Mouse (Mus musculus): ENCODE measurements at regions not wholly inside any gene's neighbourhood (a gene's known extent, or its start where the extent isn't known, plus 50 kb on each side); places are given as distances from the start of the nearest gene placed in this dataset.

DNA sequence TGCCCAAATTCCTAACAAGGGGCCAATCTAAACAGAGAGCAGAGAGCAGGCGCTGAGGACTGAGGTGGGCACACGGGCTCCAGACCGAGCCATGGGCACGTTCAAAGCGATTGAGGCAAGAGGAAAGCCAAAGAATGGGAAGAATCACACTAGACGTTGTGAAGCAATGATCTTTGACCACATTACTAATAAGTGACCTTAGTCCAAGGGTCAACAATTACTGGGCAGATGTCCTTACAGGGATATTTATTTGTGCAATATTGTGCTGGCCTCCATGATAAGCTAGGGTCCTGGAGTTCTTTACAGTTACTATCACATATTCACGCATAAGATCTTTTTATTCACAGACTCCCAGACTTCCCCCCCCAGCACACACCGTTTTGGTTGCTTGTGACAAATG lies 400.9 kb upstream of the Jarid2 start:
- Histone ChIP-seq H3K4me1 (peaks cover 6% of the 10 kb centered on the region; the same call in 1 of the 2 replicates), H3K27ac (replicated peaks) (no peak overlapping the region), H3K4me3 (no peak overlapping the region), H3K9me3 (no peaks in the 10 kb centered on the region), H3K9ac (replicated peaks) (no peak overlapping the region), H3K4me2 (replicated peaks) (no peak overlapping the region), H3K27me3 (peaks cover 10% of the 10 kb centered on the region; the same call in 1 of the 2 replicates), H3K36me3 (no peaks in the 10 kb centered on the region)
- WGBS, result 92% methylated on average over 8 of the region's 8 CpGs
- no peak for ATAC-seq (ENCODE audit: low FRiP score, low read depth)

DNA sequence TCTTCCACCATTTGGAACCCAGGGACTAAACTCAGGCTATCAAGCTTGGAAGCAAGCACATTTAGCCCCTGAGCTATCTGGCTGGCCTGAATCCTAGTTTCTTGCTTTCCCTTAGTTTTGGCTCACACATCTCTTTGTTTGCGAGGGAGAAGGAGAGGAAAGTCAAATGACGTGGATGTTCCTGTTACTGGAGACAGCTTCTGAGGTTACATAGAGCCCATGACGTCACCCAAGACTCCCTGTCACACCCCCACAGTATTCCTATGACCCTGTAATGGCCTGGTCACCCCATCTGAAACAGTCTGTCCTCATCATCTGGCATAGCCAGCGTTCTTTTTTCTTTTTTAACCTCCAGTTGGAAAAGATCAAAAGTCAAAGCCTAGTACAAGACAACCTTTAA lies 400.1 kb upstream of the Jarid2 start:
- Histone ChIP-seq H3K4me2 (replicated peaks) (no peak overlapping the region), H3K4me3 (no peak overlapping the region), H3K9ac (replicated peaks) (no peak overlapping the region), H3K9me3 (no peaks in the 10 kb centered on the region), H3K27ac (replicated peaks) (no peak overlapping the region), H3K4me1 (peaks cover 6% of the 10 kb centered on the region; the same call in 1 of the 2 replicates), H3K27me3 (peaks cover 10% of the 10 kb centered on the region; the same call in 1 of the 2 replicates), H3K36me3 (no peaks in the 10 kb centered on the region)
- WGBS, result 85% methylated on average over 4 of the region's 4 CpGs
- ATAC-seq (ENCODE audit: low FRiP score, low read depth), result no peak

DNA sequence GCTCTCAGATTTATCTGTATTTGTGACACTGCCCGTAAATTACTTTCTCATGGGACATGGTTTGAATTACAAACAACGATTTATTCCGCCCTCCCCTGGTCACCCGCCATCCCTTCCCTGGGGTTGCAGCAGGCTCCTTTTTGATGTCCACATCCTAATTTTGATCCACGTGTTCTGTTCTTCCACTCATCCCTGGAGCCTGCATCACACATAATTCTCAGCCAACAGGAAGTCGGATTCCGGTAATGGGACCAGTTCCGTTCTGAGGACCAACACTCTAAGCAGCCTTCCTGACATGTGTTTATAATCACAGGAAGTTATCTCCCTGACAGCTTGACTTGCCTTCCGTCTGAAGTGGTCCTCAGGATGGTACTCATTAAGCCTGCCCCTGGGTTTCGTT lies 399.6 kb upstream of the Jarid2 start:
- Histone ChIP-seq H3K36me3 (no peaks in the 10 kb centered on the region), H3K27ac (replicated peaks) (no peak overlapping the region), H3K4me1 (peaks cover 6% of the 10 kb centered on the region; the same call in 1 of the 2 replicates), H3K27me3 (peaks cover 15% of the 10 kb centered on the region; the same call in 1 of the 2 replicates), H3K4me2 (replicated peaks) (no peak overlapping the region), H3K9me3 (no peaks in the 10 kb centered on the region), H3K4me3 (no peak overlapping the region), H3K9ac (replicated peaks) (no peak overlapping the region)
- WGBS, result 77% methylated on average over 10 of the region's 10 CpGs
- no peak for ATAC-seq (ENCODE audit: low FRiP score, low read depth)

DNA sequence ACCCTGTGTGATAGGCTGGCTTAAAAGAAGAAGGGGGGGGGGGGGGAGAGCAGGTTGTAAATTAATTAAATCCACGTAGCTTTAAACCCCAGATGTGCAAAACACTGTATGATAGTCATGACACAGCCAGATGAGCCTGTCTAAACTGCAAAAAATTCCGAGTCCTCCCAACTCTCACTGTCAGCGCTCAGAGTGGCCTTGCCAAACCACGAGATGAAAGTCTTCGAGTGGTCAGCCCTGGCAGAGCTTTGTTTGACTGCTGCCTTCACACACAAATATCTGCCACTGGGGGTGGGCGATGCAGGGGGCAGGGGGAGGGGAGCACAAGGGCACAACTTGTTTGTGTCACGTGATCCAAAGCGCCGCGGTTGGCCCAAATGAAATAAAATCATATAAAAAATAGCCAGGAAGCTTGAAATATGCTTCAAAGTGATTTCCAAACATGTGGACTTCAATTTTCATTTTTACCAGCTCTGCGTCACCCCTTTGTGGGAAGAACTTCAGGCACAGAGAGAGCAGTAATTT lies 396.5 kb upstream of the Jarid2 start:
- WGBS, result 64% methylated on average over 11 of the region's 11 CpGs
- Histone ChIP-seq H3K36me3 (no peaks in the 10 kb centered on the region), H3K9me3 (peaks cover 3% of the 10 kb centered on the region; the same call in 1 of the 2 replicates), H3K4me1 (peaks cover 6% of the 10 kb centered on the region; the same call in 1 of the 2 replicates), H3K4me2 (replicated peaks) (no peak overlapping the region), H3K27ac (replicated peaks) (no peak overlapping the region), H3K4me3 (no peak overlapping the region), H3K9ac (replicated peaks) (no peak overlapping the region), H3K27me3 (peaks cover 16% of the 10 kb centered on the region; the same call in 1 of the 2 replicates)
- no peak for ATAC-seq (ENCODE audit: low FRiP score, low read depth)

DNA sequence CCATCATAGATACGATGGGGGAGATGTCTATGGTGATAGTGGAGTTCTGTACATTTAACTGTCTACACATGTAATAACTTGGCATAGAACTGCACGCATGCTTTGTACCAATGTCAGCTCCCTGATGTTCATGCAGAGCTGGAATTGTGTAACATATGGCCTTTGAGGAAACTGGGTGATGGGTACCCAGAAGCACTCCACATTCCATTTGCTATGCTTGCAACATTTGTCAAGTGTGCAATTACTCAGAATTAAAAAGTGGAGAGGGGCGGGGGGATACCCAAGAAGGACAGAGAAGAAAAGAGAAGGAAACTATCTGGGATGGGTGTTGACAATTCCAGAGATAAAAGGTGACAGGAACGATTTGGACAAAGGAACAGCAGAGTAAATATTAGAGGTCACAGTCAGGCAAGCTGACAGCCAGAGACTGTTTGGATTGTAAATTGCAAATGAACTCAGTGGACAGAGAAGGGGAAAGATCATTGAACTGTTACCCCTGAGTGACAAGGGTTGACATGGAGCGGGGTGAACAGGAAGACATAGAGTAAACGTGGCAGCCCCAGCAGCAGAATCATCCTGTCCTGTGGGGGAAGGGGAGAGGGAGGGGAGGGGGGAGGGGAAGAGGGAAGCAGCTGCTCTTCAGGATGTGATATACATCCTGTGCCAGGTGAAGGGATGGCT lies 390.1 kb upstream of the Jarid2 start:
- H3K27ac ChIP-seq (replicated peaks), result no peak overlapping the region
- H3K36me3 ChIP-seq, result no peaks in the 10 kb centered on the region
- ATAC-seq (ENCODE audit: low FRiP score, low read depth), result no peak
- peaks cover 3% of the 10 kb centered on the region; the same call in 1 of the 2 replicates for H3K9me3 ChIP-seq
- WGBS, result 59% methylated on average over 6 of the region's 6 CpGs
- H3K4me2 ChIP-seq (replicated peaks), result no peak overlapping the region
- H3K27me3 ChIP-seq, result peaks cover 19% of the 10 kb centered on the region; the same call in 1 of the 2 replicates
- H3K9ac ChIP-seq (replicated peaks), result no peak overlapping the region
- no peak overlapping the region for H3K4me3 ChIP-seq
- H3K4me1 ChIP-seq, result no peaks in the 10 kb centered on the region

DNA sequence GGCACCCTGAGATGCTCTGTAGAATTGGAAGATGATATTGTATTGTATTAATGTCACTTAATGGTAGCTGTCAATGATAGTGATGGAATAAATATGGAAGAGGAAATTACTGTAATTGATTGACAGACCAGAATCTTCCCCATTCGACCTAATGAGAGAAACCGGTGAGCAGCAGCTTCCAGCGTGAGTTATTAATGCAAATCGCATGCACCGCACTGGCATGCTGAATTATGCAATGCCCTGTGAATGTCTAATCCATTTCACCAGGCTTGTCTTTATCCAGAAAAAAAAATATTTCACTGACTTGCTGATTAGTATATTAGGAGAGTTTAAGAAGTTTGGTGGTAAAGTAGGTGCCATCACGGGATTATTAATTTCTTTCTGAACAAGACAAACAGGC lies 384.2 kb upstream of the Jarid2 start:
- H3K27me3 ChIP-seq, result peaks cover 8% of the 10 kb centered on the region; the same call in 1 of the 2 replicates

DNA sequence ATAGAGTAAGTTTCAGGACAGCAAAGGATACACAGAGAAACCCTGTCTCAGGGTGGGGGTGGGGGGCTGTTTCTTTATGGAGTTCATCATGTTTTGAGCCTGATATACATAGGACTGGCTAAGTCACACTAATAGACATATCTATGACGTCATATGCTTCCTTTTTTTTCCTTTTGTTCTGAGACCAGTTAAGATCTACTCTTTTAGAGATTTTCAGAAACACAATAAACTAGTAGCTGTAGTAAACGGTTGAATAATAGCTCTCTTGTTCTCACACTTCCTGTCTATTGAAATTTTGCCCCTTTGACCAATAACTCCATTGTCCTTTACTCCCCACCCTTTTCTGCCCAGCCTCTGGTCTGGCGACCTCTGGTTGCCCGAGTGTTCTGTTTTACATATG lies 382.6 kb upstream of the Jarid2 start:
- WGBS, result 62% methylated on average over 4 of the region's 4 CpGs
- Histone ChIP-seq H3K4me1 (no peaks in the 10 kb centered on the region; the same call in 1 of the 2 replicates), H3K36me3 (no peaks in the 10 kb centered on the region), H3K9me3 (no peaks in the 10 kb centered on the region), H3K27ac (replicated peaks) (no peak overlapping the region), H3K4me3 (no peak overlapping the region), H3K9ac (replicated peaks) (no peak overlapping the region), H3K4me2 (replicated peaks) (no peak overlapping the region), H3K27me3 (peaks cover 3% of the 10 kb centered on the region; the same call in 1 of the 2 replicates)
- ATAC-seq (ENCODE audit: low FRiP score, low read depth), result no peak

More for the DNA sequence above, 384.2 kb upstream of the Jarid2 start:
- no peak overlapping the region for H3K9ac ChIP-seq (replicated peaks)
- no peak overlapping the region for H3K4me2 ChIP-seq (replicated peaks)
- no peak for ATAC-seq (ENCODE audit: low FRiP score, low read depth)
- H3K27ac ChIP-seq (replicated peaks), result no peak overlapping the region
- no peaks in the 10 kb centered on the region; the same call in 1 of the 2 replicates for H3K4me1 ChIP-seq
- H3K4me3 ChIP-seq, result no peak overlapping the region
- no peaks in the 10 kb centered on the region for H3K9me3 ChIP-seq
- 54% methylated on average over 6 of the region's 6 CpGs for WGBS
- H3K36me3 ChIP-seq, result no peaks in the 10 kb centered on the region

DNA sequence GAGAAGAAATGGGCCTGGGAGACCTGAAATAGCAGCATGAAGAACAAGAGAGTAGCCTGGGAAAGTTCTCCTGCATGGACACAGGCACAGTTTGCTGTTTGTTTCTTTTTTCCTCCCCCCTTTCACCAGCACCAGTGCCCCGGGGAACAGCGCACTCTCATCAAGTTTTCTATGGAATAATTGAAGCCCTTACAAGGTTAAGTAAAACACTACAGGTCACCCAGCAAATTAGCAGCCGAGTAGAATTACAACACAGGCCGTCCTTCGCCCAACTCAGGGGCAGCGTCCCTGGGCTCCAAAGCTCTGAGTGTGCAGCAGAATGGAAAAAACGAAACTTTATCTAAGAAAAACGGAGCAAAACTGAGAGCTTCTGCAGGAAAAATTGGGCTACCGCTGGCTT lies 381.6 kb upstream of the Jarid2 start:
- Histone ChIP-seq H3K27ac (replicated peaks) (no peak overlapping the region), H3K4me3 (no peak overlapping the region), H3K9ac (replicated peaks) (no peak overlapping the region), H3K9me3 (no peaks in the 10 kb centered on the region), H3K27me3 (peaks cover 3% of the 10 kb centered on the region; the same call in 1 of the 2 replicates), H3K4me1 (no peaks in the 10 kb centered on the region; the same call in 1 of the 2 replicates), H3K4me2 (replicated peaks) (no peak overlapping the region), H3K36me3 (no peaks in the 10 kb centered on the region)
- WGBS, result 53% methylated on average over 9 of the region's 9 CpGs
- no peak for ATAC-seq (ENCODE audit: low FRiP score, low read depth)

DNA sequence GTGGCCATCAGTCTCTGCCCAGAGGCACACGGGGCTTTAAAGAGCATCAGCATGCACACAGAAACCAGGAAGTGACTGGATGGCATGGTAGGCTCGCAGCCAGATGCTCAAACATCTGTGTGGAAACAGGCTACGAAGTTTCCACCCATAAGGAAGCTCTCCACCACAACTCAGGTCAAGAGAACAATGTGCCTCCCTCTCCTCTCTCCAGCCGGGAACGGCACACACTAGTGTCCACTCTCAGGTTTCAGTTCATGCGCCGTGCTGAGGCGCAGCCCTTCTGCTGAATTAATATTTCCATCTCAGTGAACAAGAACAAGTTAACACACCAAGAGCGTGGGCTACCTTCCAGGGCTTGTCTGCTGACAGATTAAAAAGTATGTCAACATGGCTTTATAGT lies 375.4 kb upstream of the Jarid2 start:
- Histone ChIP-seq H3K4me1 (peaks cover 11% of the 10 kb centered on the region), H3K27ac (replicated peaks) (no peak overlapping the region), H3K4me2 (replicated peaks) (no peak overlapping the region), H3K9me3 (no peaks in the 10 kb centered on the region), H3K36me3 (no peaks in the 10 kb centered on the region), H3K9ac (replicated peaks) (no peak overlapping the region), H3K4me3 (no peak overlapping the region), H3K27me3 (peaks cover 8% of the 10 kb centered on the region)
- WGBS, result 40% methylated on average over 9 of the region's 9 CpGs
- no peak for ATAC-seq (ENCODE audit: low FRiP score, low read depth)

DNA sequence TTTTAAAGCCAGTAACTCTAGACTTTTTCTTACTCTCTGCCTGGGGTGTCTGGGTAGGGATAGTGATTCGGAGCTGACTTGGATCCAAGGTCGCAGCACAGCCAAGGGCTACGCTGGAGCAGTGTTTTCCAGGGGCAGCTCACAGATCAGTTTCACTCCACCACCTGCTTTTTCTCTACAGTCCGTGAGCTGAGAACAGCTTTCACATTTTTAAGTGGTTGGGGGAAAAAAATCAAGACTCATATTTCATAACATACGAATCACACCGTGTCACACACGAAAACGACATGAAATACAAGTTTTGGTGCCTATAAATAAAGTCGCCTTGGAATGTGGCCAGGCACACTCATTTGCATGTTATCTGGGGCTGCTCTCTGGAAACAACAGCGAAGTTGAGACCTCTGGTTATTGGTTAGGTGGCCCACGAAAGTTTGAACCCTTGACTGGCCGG lies 373.5 kb upstream of the Jarid2 start:
- no peak overlapping the region for H3K9ac ChIP-seq (replicated peaks)
- H3K4me1 ChIP-seq, result peaks cover 11% of the 10 kb centered on the region
- no peak for ATAC-seq (ENCODE audit: low FRiP score, low read depth)
- WGBS, result 80% methylated on average over 12 of the region's 12 CpGs
- H3K9me3 ChIP-seq, result no peaks in the 10 kb centered on the region
- H3K36me3 ChIP-seq, result no peaks in the 10 kb centered on the region
- no peak overlapping the region for H3K4me3 ChIP-seq
- H3K27me3 ChIP-seq, result peaks cover 15% of the 10 kb centered on the region
- no peak overlapping the region for H3K27ac ChIP-seq (replicated peaks)
- no peak overlapping the region for H3K4me2 ChIP-seq (replicated peaks)

DNA sequence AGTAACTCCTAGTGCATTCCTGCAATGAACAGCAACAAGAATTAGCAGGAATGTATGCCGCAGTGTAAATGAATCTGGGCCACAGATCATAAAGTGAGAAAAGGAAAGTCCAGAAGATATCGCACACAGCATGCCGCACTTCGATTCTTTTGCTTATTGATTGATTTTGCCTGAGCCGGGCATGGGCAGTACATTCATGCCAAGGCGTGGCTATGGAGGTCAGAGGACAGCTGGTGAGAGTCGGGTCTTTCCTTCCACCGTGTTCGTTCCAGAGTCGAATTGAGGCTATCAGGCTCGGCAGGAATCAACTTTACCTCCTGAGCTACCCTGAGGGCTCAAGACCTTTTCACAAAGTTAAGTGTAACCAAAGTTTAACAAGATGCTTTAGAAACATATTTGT lies 372.3 kb upstream of the Jarid2 start:
- Histone ChIP-seq H3K4me2 (replicated peaks) (no peak overlapping the region), H3K4me1 (peaks cover 18% of the 10 kb centered on the region), H3K27me3 (peaks cover 22% of the 10 kb centered on the region), H3K9me3 (no peaks in the 10 kb centered on the region), H3K36me3 (no peaks in the 10 kb centered on the region), H3K27ac (replicated peaks) (no peak overlapping the region), H3K9ac (replicated peaks) (no peak overlapping the region), H3K4me3 (no peak overlapping the region)
- ATAC-seq (ENCODE audit: low FRiP score, low read depth), result no peak
- WGBS, result 87% methylated on average over 11 of the region's 11 CpGs

DNA sequence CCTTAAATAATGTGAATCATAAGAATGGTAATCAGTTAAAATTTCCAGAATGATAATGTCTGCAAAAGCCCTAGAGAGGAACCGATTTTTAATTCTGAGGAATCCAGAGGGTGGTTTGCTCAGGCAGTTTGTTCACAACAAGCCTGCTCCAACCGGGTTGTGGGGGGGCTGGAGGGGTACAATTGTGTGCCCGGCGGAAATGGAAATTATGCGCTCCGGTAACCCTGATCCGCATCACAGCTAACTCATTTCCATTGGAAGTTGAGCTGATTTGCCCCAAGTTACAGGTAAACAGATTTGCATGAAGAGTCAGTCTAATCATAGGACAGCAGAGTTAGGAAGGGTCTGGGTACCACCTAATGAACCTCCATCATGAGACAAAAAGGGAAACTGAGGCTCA lies 369.9 kb upstream of the Jarid2 start:
- Histone ChIP-seq H3K27me3 (peaks cover 25% of the 10 kb centered on the region), H3K4me1 (peaks cover 24% of the 10 kb centered on the region), H3K9ac (replicated peaks) (no peak overlapping the region), H3K36me3 (no peaks in the 10 kb centered on the region), H3K9me3 (no peaks in the 10 kb centered on the region), H3K4me2 (replicated peaks) (no peak overlapping the region), H3K27ac (replicated peaks) (no peak overlapping the region), H3K4me3 (no peak overlapping the region)
- no peak for ATAC-seq (ENCODE audit: low FRiP score, low read depth)
- WGBS, result 69% methylated on average over 7 of the region's 7 CpGs

All from midbrain, embryonic 12.5 days (tissue).